Comparison of ENCODE assay signal across 8 mouse cellular contexts in genomic region chr11:60927264-60927663, GRCm38 (mm10). TPM values are rescaled to one million over a fixed set of nuclear protein-coding genes. Genes with fewer than 3 reads are reported as not detected.
DNase-seq lines count a peak whose midpoint lies in the region; ATAC-seq and TF ChIP-seq lines count a peak whose summit lies in the region.

No protein-coding gene starts in this region.

- no peak for TF ChIP-seq POLR2A in lung, adult 2 months (IDR thresholded peaks at IDR 0.05; ENCODE audit: borderline replicate concordance, extremely low read depth, low read depth, low read length)
- no peak for TF ChIP-seq POLR2A in olfactory bulb, adult 2 months (IDR thresholded peaks at IDR 0.05; ENCODE audit: insufficient read depth, low read depth, low read length)

- peak; percentile 78 for TF ChIP-seq CTCF in G1E (IDR thresholded peaks at IDR 0.05; ENCODE audit: low read depth, low read length)
- TF ChIP-seq CTCF in forebrain, postnatal 0 days (IDR thresholded peaks at IDR 0.05; ENCODE audit: low read depth): peak; percentile 96
- peak; percentile 93 for TF ChIP-seq CTCF in layer of hippocampus, adult 2 months (conservative IDR thresholded peaks at IDR 0.05)
- TF ChIP-seq CTCF in lung, adult 2 months (IDR thresholded peaks at IDR 0.05; ENCODE audit: insufficient read depth, low read length): peak; percentile 90
- TF ChIP-seq CTCF in olfactory bulb, adult 2 months (IDR thresholded peaks at IDR 0.05; ENCODE audit: insufficient read depth, low read depth, low read length): no peak

- no peak overlapping the region for H3K9ac ChIP-seq in forebrain, postnatal 0 days

- DNase-seq in G1E (ENCODE audit: low spot score): peak; percentile 88
- peak; percentile 91 to 94 for DNase-seq in cerebellum, adult 18-20 months
- DNase-seq in forebrain, postnatal 0 days: peak; percentile 94
- peak; percentile 95 for DNase-seq in heart, postnatal 4 days
- peak; percentile 89 to 91 for DNase-seq in layer of hippocampus, adult 2 months (ENCODE audit: low spot score in 2 of 2)
- DNase-seq in lung, adult 2 months: peak; percentile 85
- peak; percentile 62 to 72 for DNase-seq in thymus, adult 18-20 months

- peaks cover 56% of the 10 kb centered on the region for H3K36me3 ChIP-seq in G1E (replicated peaks)
- H3K36me3 ChIP-seq in forebrain, postnatal 0 days (ENCODE audit: insufficient read depth): no peaks in the 10 kb centered on the region

- peak overlapping the region; percentile 52 for H3K4me2 ChIP-seq in forebrain, postnatal 0 days (ENCODE audit: low read depth)

- H3K4me3 ChIP-seq in G1E (ENCODE audit: low read depth, low read length): no peak overlapping the region
- peak overlapping the region; percentile 11 for H3K4me3 ChIP-seq in forebrain, postnatal 0 days (ENCODE audit: low read depth, low read length)
- H3K4me3 ChIP-seq in layer of hippocampus, adult 2 months: peak overlapping the region; percentile 43
- H3K4me3 ChIP-seq in lung, adult 2 months (replicated peaks; ENCODE audit: extremely low read depth, low read depth, low read length): no peak overlapping the region
- peak overlapping the region; percentile 11; the same call in 1 of the 2 replicates for H3K4me3 ChIP-seq in olfactory bulb, adult 2 months (ENCODE audit: insufficient read depth, low read depth, low read length)

- no peak overlapping the region for H3K27ac ChIP-seq in forebrain, postnatal 0 days (ENCODE audit: low read depth, low read length)
- no peak overlapping the region for H3K27ac ChIP-seq in layer of hippocampus, adult 2 months
- no peak overlapping the region for H3K27ac ChIP-seq in olfactory bulb, adult 2 months (ENCODE audit: insufficient read depth, low read depth, low read length)

- no peaks in the 10 kb centered on the region for H3K27me3 ChIP-seq in G1E (ENCODE audit: insufficient read depth, low read length)
- no peaks in the 10 kb centered on the region for H3K27me3 ChIP-seq in forebrain, postnatal 0 days (ENCODE audit: insufficient read depth, low read length)

- H3K9me3 ChIP-seq in G1E (replicated peaks): no peaks in the 10 kb centered on the region
- no peaks in the 10 kb centered on the region for H3K9me3 ChIP-seq in forebrain, postnatal 0 days (ENCODE audit: low read length)

- under 1% methylated on average over 9 of the region's 9 CpGs for WGBS in forebrain, postnatal 0 days
- WGBS in lung, adult 2 months: under 1% methylated on average over 9 of the region's 9 CpGs
- under 1% methylated on average over 9 of the region's 9 CpGs for WGBS in olfactory bulb, adult 2 months

- peak; percentile 31; the same call in 1 of the 2 replicates for ATAC-seq in G1E (ENCODE audit: extremely low read depth, insufficient number of reproducible peaks, low FRiP score, poor library complexity, severe bottlenecking)
- peak; percentile 89 for ATAC-seq in forebrain, postnatal 0 days

- peaks cover 42% of the 10 kb centered on the region for H3K4me1 ChIP-seq in G1E (ENCODE audit: insufficient read depth, low read depth, low read length)
- H3K4me1 ChIP-seq in forebrain, postnatal 0 days (ENCODE audit: insufficient read depth): peaks cover 3% of the 10 kb centered on the region; the same call in 1 of the 2 replicates
- H3K4me1 ChIP-seq in lung, adult 2 months (ENCODE audit: control insufficient read depth, insufficient read depth, low read length): peaks cover 10% of the 10 kb centered on the region; the same call in 1 of the 2 replicates
- peaks cover 10% of the 10 kb centered on the region for H3K4me1 ChIP-seq in olfactory bulb, adult 2 months (ENCODE audit: control insufficient read depth, insufficient read depth, low read length)

RNA-seq across cellular contexts. Expression of gene Map2k3, which starts 4.6 kb away (rescaled TPM):
- total RNA-seq in G1E (2014; fragmentation: Nextera tagmentation) (24.6 and 32.1 TPM in 2 replicates), G1E (2017) (22.1 and 30.6 TPM in 2 replicates)
- 189 and 219 TPM in 2 replicates for polyA plus RNA-seq in G1E (2012)
- total RNA-seq in forebrain, postnatal 0 days (2014; rRNA removed): 10.6 and 14.8 TPM in 2 replicates
- polyA plus RNA-seq in forebrain, postnatal 0 days (2015; fragmentation: Nextera tagmentation; extraction: Ambion mirVana): 17.6 and 20.5 TPM in 2 replicates
- total RNA-seq in heart, postnatal 4 days (2021): 10 to 100 TPM; 38.8 to 42.3 TPM
- 10 to 100 TPM; 13.1 to 15.2 TPM for total RNA-seq in layer of hippocampus, adult 2 months (2021)
- 29.4 and 48.0 TPM in 2 replicates for polyA plus RNA-seq in lung, adult 2 months (2012; rRNA removed)
- not detected in 2 replicates for polyA plus RNA-seq in olfactory bulb, adult 2 months (2012; ENCODE audit: insufficient read depth, insufficient read length, low replicate concordance, missing spikeins)

RNA-seq across cellular contexts. Expression of gene Natd1, which starts 12.7 kb away (rescaled TPM):
- total RNA-seq in G1E (2014; fragmentation: Nextera tagmentation) (10.5 and 10.9 TPM in 2 replicates), G1E (2017) (6.4 and 7.7 TPM in 2 replicates)
- polyA plus RNA-seq in G1E (2012): 5.4 and 5.9 TPM in 2 replicates
- total RNA-seq in forebrain, postnatal 0 days (2014; rRNA removed): 19.2 and 29.7 TPM in 2 replicates
- 17.2 and 18.1 TPM in 2 replicates for polyA plus RNA-seq in forebrain, postnatal 0 days (2015; fragmentation: Nextera tagmentation; extraction: Ambion mirVana)
- 10 to 100 TPM; 24.4 to 27.6 TPM for total RNA-seq in heart, postnatal 4 days (2021)
- 10 to 100 TPM; 10.6 TPM for total RNA-seq in layer of hippocampus, adult 2 months (2021)
- polyA plus RNA-seq in lung, adult 2 months (2012; rRNA removed): 29.2 and 34.4 TPM in 2 replicates
- polyA plus RNA-seq in olfactory bulb, adult 2 months (2012; ENCODE audit: insufficient read depth, insufficient read length, low replicate concordance, missing spikeins): not detected in 2 replicates

RNA-seq across cellular contexts. Expression of gene Tmem11, which starts 48.2 kb away (rescaled TPM):
- total RNA-seq in G1E (2014; fragmentation: Nextera tagmentation) (32.5 and 38.0 TPM in 2 replicates), G1E (2017) (56.3 and 60.2 TPM in 2 replicates)
- 29.6 and 29.8 TPM in 2 replicates for polyA plus RNA-seq in G1E (2012)
- total RNA-seq in forebrain, postnatal 0 days (2014; rRNA removed): 45.1 and 48.7 TPM in 2 replicates
- polyA plus RNA-seq in forebrain, postnatal 0 days (2015; fragmentation: Nextera tagmentation; extraction: Ambion mirVana): 57.2 and 58.5 TPM in 2 replicates
- total RNA-seq in heart, postnatal 4 days (2021): 10 to 100 TPM; 37.5 to 43.4 TPM
- total RNA-seq in layer of hippocampus, adult 2 months (2021): 10 to 100 TPM; 26.8 to 29.1 TPM
- polyA plus RNA-seq in lung, adult 2 months (2012; rRNA removed): 46.6 and 63.4 TPM in 2 replicates
- polyA plus RNA-seq in olfactory bulb, adult 2 months (2012; ENCODE audit: insufficient read depth, insufficient read length, low replicate concordance, missing spikeins): not detected in 2 replicates

Comparison
In these comparisons a context has a peak if more than half of its experiments do, and no peak if none do; other contexts are left out.
1. H3K4me3 ChIP-seq: peak in forebrain, postnatal 0 days (single experiment), layer of hippocampus, adult 2 months (single experiment) and olfactory bulb, adult 2 months (single experiment); none in G1E (single experiment) and lung, adult 2 months (single experiment).
2. Peak in every context shown above with its lines, with median percentiles within 50 percentile points of each other: DNase-seq.